Mouse (Mus musculus) forebrain, embryonic 11.5 days (tissue): ENCODE data around the gene Susd2. TPM values are rescaled to one million over a fixed set of nuclear protein-coding genes. Genes with fewer than 3 reads are reported as not detected.

Experiments
- polyA plus RNA-seq: library from polyadenylated mRNA; unstranded; fragments of >200 nt; fragmentation: Nextera tagmentation; extraction: Ambion mirVana; gene quantifications from 2 replicates; pipeline ENCODE4 v1.2.1, GENCODE M21; 2014

The Susd2 gene
- polyA plus RNA-seq, 1 experiment from 2014 or later = 2.0 TPM

Other genes starting within 250 kb of the Susd2 start
- 0.59 TPM in 1 of 2 replicates, not detected in the other for gene Upb1, start 242.9 kb downstream of the Susd2 start, polyA plus RNA-seq
- 261 and 263 TPM in 2 replicates for gene Snrpd3, start 126.5 kb downstream of the Susd2 start, polyA plus RNA-seq
- 30.0 and 35.4 TPM in 2 replicates for gene Gucd1, start 126.0 kb downstream of the Susd2 start, polyA plus RNA-seq
- 2.3 and 3.5 TPM in 2 replicates for gene Lrrc75b, start 83.7 kb downstream of the Susd2 start, polyA plus RNA-seq
- 2.3 and 3.4 TPM in 2 replicates for gene Ggt1, start 82.4 kb downstream of the Susd2 start, polyA plus RNA-seq
- gene Ggt5, start 54.7 kb downstream of the Susd2 start, polyA plus RNA-seq = 0.67 and 1.0 TPM in 2 replicates
- gene Cabin1, start 120.3 kb upstream of the Susd2 start, polyA plus RNA-seq = 41.8 and 49.1 TPM in 2 replicates
- gene Ddt, start 129.4 kb upstream of the Susd2 start, polyA plus RNA-seq = 81.2 and 84.3 TPM in 2 replicates
- gene Gm20441, start 136.9 kb upstream of the Susd2 start, polyA plus RNA-seq = not detected in 2 replicates
- gene Gstt3, start 137.4 kb upstream of the Susd2 start, polyA plus RNA-seq = 1.2 and 1.6 TPM in 2 replicates
- 4.6 and 5.2 TPM in 2 replicates for gene Gstt1, start 154.6 kb upstream of the Susd2 start, polyA plus RNA-seq
- gene Gstt4, start 178.5 kb upstream of the Susd2 start, polyA plus RNA-seq = not detected in 2 replicates
- 6.9 and 8.8 TPM in 2 replicates for gene Gstt2, start 193.4 kb upstream of the Susd2 start, polyA plus RNA-seq
- 2,277 and 2,481 TPM in 2 replicates for gene Mif, start 216.2 kb upstream of the Susd2 start, polyA plus RNA-seq
- gene Derl3, start 249.4 kb upstream of the Susd2 start, polyA plus RNA-seq = 2.3 and 3.4 TPM in 2 replicates